Mouse (Mus musculus): ENCODE measurements around the gene Dlg2.

Dlg2 gene

GRCm38 (mm10) chr7:92321786-92322185 is 1845.3 kb downstream of the Dlg2 start:
- DNase-seq: no peak

- DNase-seq: no peak
Observed at GRCm38 (mm10) chr7:92322342-92323069, 1846.0 kb downstream of the Dlg2 start.

- no peak for DNase-seq
Observed at GRCm38 (mm10) chr7:92323710-92324109, 1847.2 kb downstream of the Dlg2 start.

- no peak for DNase-seq
Observed at GRCm38 (mm10) chr7:92327343-92327896, 1850.9 kb downstream of the Dlg2 start.

GRCm38 (mm10) chr7:92333220-92333898 is 1856.9 kb downstream of the Dlg2 start:
- DNase-seq: no peak

- no peak for DNase-seq
Observed at GRCm38 (mm10) chr7:92356542-92356941, 1880.1 kb downstream of the Dlg2 start.

GRCm38 (mm10) chr7:92363386-92363785 is 1886.9 kb downstream of the Dlg2 start:
- DNase-seq: no peak

- no peak for DNase-seq
Observed at GRCm38 (mm10) chr7:92363800-92364199, 1887.3 kb downstream of the Dlg2 start.

- peak; percentile 36 for DNase-seq
Observed at GRCm38 (mm10) chr7:92367111-92367510, 1890.6 kb downstream of the Dlg2 start.

GRCm38 (mm10) chr7:92370521-92370920 is 1894.0 kb downstream of the Dlg2 start:
- no peak for DNase-seq

- no peak for DNase-seq
Observed at GRCm38 (mm10) chr7:92371638-92372037, 1895.2 kb downstream of the Dlg2 start.

- DNase-seq: no peak
Observed at GRCm38 (mm10) chr7:92373863-92374357, 1897.4 kb downstream of the Dlg2 start.

GRCm38 (mm10) chr7:92383913-92384484 is 1907.5 kb downstream of the Dlg2 start:
- no peak for DNase-seq

GRCm38 (mm10) chr7:92392052-92392640 is 1915.7 kb downstream of the Dlg2 start:
- DNase-seq: no peak

- no peak for DNase-seq
Observed at GRCm38 (mm10) chr7:92396783-92397182, 1920.3 kb downstream of the Dlg2 start.

- no peak for DNase-seq
Observed at GRCm38 (mm10) chr7:92398841-92399240, 1922.4 kb downstream of the Dlg2 start.

- no peak for DNase-seq
Observed at GRCm38 (mm10) chr7:92400551-92400950, 1924.1 kb downstream of the Dlg2 start.

- no peak for DNase-seq
Observed at GRCm38 (mm10) chr7:92401001-92401688, 1924.7 kb downstream of the Dlg2 start.

- no peak for DNase-seq
Observed at GRCm38 (mm10) chr7:92408479-92408878, 1932.0 kb downstream of the Dlg2 start.

GRCm38 (mm10) chr7:92420474-92420873 is 1944.0 kb downstream of the Dlg2 start:
- no peak for DNase-seq

- DNase-seq: no peak
Observed at GRCm38 (mm10) chr7:92423017-92423416, 1946.5 kb downstream of the Dlg2 start.

GRCm38 (mm10) chr7:92424703-92425102 is 1948.2 kb downstream of the Dlg2 start:
- DNase-seq: peak; percentile 18

- no peak for DNase-seq
Observed at GRCm38 (mm10) chr7:92427280-92427679, 1950.8 kb downstream of the Dlg2 start.

Data from layer of hippocampus, adult 9-11 months (tissue).